Mouse (Mus musculus) hindbrain, embryonic 16.5 days (tissue): ENCODE measurements around the gene Slc44a5. TPM values are rescaled to one million over a fixed set of nuclear protein-coding genes. Genes with fewer than 3 reads are reported as not detected.

Experiments used
- ATAC-seq: fragments of 200-750 bp; cut with Nextera tagmentation; 2 replicates; pipeline ENCODE4 v1.8.0; 2017; ENCODE audit warnings: moderate TSS enrichment, moderate library complexity
- H3K27ac ChIP-seq: fragments of 300-500 bp; sonication (generic); 2 replicates; pipeline ENCODE4 v1.5.1; 2014; ENCODE audit warnings: low read depth, mild to moderate bottlenecking, control low read depth, low read length, moderate library complexity
- H3K27me3 ChIP-seq: fragments of 300-500 bp; sonication (generic); replicated peaks from 2 replicates; pipeline ENCODE4 v1.6.1; 2014; ENCODE audit warnings: low read length; ENCODE audit not compliant: control insufficient read depth, insufficient read depth
- H3K36me3 ChIP-seq: fragments of 300-500 bp; sonication (generic); 2 replicates; pipeline ENCODE4 v1.6.1; 2014; ENCODE audit warnings: mild to moderate bottlenecking, low read length, moderate library complexity, mixed read lengths; ENCODE audit not compliant: control insufficient read depth, insufficient read depth
- H3K4me1 ChIP-seq: fragments of 300-500 bp; sonication (generic); 2 replicates; pipeline ENCODE4 v1.6.1; 2014; ENCODE audit warnings: low read depth, low read length; ENCODE audit not compliant: control insufficient read depth, insufficient read depth
- H3K4me2 ChIP-seq: fragments of 300-500 bp; sonication (generic); 2 replicates; pipeline ENCODE4 v1.6.1; 2014; ENCODE audit warnings: mild to moderate bottlenecking, low read length, control low read depth, moderate library complexity
- H3K4me3 ChIP-seq: fragments of 300-500 bp; sonication (generic); 2 replicates; pipeline ENCODE4 v1.5.1; 2014; ENCODE audit warnings: mild to moderate bottlenecking, low read length, control low read depth, moderate library complexity
- H3K9ac ChIP-seq: fragments of 300-500 bp; sonication (generic); 2 replicates; pipeline ENCODE4 v1.6.1; 2014; ENCODE audit warnings: low read depth, mild to moderate bottlenecking, control low read depth, low read length, moderate library complexity
- H3K9me3 ChIP-seq: fragments of 300-500 bp; sonication (generic); 2 replicates; pipeline ENCODE4 v1.6.1; 2014; ENCODE audit warnings: mild to moderate bottlenecking, low read length, moderate library complexity; ENCODE audit not compliant: control insufficient read depth
- WGBS: fragments of 180-500 bp; shearing (Covaris S2); extraction: QIAGEN DNeasy Blood & Tissue Kit; methylation state at CpG from one replicate; pipeline ENCODE4 v1.1.7; 2014; 5-methylcytosine and 5-hydroxymethylcytosine counted together
- polyA plus RNA-seq: library from polyadenylated mRNA; unstranded; fragments of >200 nt; fragmentation: Nextera tagmentation; extraction: Ambion mirVana; gene quantifications from 2 replicates; pipeline ENCODE4 v1.2.1, GENCODE M21; 2015

The Slc44a5 gene
- polyA plus RNA-seq, 1 experiment from 2014 or later: 7.5 TPM

DNA sequence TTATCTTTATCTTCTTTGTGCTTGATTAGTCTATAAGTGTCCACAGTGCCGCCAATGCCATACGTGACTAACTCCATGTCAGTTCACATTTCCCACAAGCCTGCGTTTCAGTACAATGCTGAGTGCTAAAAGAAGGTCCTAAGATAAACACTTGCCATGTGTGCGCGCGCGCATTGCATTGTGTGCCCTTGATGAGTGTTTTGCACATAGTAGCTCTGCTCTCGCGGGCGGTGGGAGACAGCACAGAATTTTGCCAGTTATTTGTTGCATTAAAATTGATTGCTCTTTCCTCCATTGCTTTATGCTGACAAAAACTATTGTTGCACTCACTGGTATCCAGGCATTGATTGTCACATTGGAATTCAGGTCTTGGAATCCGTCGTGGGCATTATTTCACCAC is 108.5 kb downstream of the Slc44a5 start:
- Histone ChIP-seq H3K9me3 (no peaks in the 10 kb centered on the region), H3K9ac (no peak overlapping the region), H3K4me3 (no peak overlapping the region), H3K27ac (no peak overlapping the region), H3K4me1 (peaks cover 5% of the 10 kb centered on the region; the same call in 1 of the 2 replicates), H3K36me3 (no peaks in the 10 kb centered on the region), H3K27me3 (no peaks in the 10 kb centered on the region), H3K4me2 (peak overlapping the region; percentile 14)
- WGBS: 36% methylated on average over 12 of the region's 12 CpGs
- peak; percentile 64 for ATAC-seq

DNA sequence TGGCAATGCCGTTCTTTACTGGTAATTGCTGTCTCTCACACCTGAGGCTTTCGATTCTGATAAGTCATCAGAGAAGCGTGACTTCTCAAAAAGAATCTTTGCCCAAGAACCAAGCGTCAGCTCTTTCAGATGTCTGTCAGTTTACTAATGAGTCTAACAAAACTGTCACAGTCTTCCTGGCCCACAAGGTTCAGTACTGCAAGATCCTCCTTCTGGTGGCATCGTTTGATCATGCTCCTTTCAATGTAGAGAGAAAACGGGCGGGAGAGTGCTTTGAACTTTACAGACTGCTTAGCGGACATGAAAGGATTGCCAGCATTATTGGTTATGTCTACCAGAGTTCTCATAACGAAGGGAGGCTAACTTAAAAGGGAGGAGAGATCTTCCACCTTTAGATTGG is 109.0 kb downstream of the Slc44a5 start:
- H3K9me3 ChIP-seq: no peaks in the 10 kb centered on the region
- H3K36me3 ChIP-seq: no peaks in the 10 kb centered on the region
- no peak overlapping the region for H3K4me3 ChIP-seq
- H3K27ac ChIP-seq: no peak overlapping the region
- H3K4me2 ChIP-seq: peak overlapping the region; percentile 14
- no peaks in the 10 kb centered on the region for H3K27me3 ChIP-seq
- H3K4me1 ChIP-seq: peaks cover 5% of the 10 kb centered on the region; the same call in 1 of the 2 replicates
- H3K9ac ChIP-seq: no peak overlapping the region
- peak; percentile 23; the same call in 1 of the 2 replicates for ATAC-seq
- WGBS: 15% methylated on average over 9 of the region's 9 CpGs

DNA sequence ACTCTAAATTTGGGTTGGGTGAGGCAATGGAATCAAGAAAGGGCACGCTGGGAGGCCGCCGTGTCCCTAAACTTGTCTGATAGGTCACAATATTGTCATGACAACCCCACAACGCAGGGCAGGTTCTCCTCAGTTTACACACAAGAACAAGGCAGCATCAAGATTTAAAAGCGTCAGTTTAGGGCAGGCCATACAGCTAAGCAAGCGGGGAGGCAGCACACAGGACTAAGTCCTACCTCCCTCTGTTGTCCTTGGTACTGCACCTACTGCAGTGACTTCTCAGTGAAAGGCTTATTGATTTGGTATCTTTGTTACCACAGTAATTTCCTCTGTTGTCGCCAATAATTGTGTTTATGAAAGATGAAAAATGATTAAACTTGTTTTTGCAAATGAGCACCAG is 109.7 kb downstream of the Slc44a5 start:
- Histone ChIP-seq H3K4me2 (no peak overlapping the region), H3K27me3 (no peaks in the 10 kb centered on the region), H3K27ac (no peak overlapping the region), H3K4me3 (no peak overlapping the region), H3K36me3 (no peaks in the 10 kb centered on the region), H3K9me3 (no peaks in the 10 kb centered on the region), H3K4me1 (peaks cover 5% of the 10 kb centered on the region; the same call in 1 of the 2 replicates), H3K9ac (no peak overlapping the region)
- 72% methylated on average over 7 of the region's 7 CpGs for whole genome bisulfite sequencing
- no peak; the same call in 1 of the 2 replicates for ATAC-seq

DNA sequence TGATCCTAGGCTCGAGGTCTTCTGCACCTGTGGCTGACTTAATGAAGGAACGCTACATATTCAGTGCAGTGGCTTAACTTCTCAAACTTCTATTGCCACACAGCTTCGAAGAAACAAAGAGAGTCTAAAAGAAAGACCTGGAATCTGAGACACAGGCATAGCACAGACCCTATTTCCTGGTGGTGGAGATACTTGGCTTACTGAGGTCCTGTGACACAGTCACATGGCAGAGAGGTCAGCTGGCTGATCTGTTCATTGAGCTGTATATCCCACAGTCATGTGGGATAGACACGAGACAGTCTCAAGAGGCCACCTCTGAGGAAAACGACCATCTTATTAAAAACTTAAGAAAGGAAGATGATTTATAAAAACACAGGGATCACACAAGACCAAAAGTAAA is 116.8 kb downstream of the Slc44a5 start:
- H3K36me3 ChIP-seq: no peaks in the 10 kb centered on the region
- ATAC-seq: no peak
- H3K27me3 ChIP-seq: no peaks in the 10 kb centered on the region
- no peak overlapping the region for H3K27ac ChIP-seq
- H3K4me1 ChIP-seq: peaks cover 14% of the 10 kb centered on the region
- H3K4me2 ChIP-seq: no peak overlapping the region
- no peak overlapping the region for H3K9ac ChIP-seq
- no peak overlapping the region for H3K4me3 ChIP-seq
- 84% methylated on average over 5 of the region's 5 CpGs for WGBS
- no peaks in the 10 kb centered on the region for H3K9me3 ChIP-seq

DNA sequence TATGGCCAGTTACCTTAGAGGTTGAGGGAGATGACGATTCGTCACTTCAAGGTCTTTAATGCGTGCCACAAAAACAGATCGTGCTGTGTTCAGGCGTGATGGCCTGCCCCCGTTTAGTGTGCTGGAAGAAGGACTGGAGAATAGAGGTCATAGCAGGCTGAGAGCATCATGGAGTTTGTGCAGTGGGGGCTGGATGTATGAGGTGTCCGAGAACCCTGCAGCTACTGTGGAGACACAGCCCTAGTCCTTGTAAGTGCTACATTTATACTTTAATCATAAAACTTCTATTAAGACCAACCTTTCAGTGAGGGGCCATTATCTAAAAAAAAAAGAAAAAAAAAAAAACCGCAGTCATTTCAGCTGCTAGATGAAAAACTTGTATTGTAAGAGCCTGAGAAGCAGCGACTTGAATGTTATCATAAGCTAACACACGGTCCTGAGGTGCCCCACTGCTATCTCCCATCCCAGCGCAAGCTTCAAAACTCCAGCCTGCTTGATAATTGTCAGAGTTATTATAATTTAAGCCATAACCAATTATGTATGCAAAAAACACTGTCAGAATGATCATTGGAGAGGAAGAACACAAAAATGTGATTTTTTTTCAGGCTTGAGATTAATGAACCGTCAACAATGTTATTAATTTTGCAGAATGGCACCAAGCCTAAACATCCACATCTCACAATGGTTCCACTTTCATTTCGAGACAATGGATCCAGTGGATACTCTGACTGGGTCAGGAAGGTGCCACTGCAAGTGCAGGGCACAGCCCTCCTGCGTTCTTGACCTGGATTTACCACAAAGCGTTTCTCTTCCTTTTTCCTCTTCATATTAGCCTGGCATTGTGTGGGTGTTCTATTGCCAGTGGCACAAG is 118.5 kb downstream of the Slc44a5 start:
- no peaks in the 10 kb centered on the region for H3K36me3 ChIP-seq
- H3K27me3 ChIP-seq: no peaks in the 10 kb centered on the region
- H3K4me2 ChIP-seq: no peak overlapping the region
- H3K4me1 ChIP-seq: peaks cover 14% of the 10 kb centered on the region
- H3K27ac ChIP-seq: peak overlapping the region; percentile 34; the same call in 1 of the 2 replicates
- peak; percentile 34; the same call in 1 of the 2 replicates for ATAC-seq
- no peaks in the 10 kb centered on the region for H3K9me3 ChIP-seq
- no peak overlapping the region for H3K4me3 ChIP-seq
- WGBS: 65% methylated on average over 15 of the region's 15 CpGs
- no peak overlapping the region for H3K9ac ChIP-seq

DNA sequence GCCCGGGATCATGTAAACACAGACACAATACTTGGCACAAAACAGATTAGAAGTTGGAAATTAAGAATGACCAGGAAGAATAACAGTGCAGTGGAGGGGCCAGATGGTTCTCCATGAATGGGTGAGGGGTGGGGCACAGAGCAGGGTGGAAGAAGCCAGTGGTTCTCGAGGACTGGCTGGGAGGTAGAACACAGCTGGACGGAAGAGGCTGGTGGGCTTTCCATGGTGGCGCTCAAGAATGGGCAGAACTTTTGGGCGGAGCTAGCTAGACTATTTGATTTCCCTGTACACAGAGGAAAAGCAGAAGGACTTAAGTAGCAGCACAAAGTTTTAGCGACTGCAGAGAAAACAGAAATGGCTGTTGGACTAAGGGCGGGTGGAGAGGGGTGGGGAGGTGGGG is 119.2 kb downstream of the Slc44a5 start:
- H3K4me1 ChIP-seq: peaks cover 14% of the 10 kb centered on the region
- no peaks in the 10 kb centered on the region for H3K27me3 ChIP-seq
- ATAC-seq: peak; percentile 48
- no peaks in the 10 kb centered on the region for H3K36me3 ChIP-seq
- H3K4me2 ChIP-seq: no peak overlapping the region
- H3K27ac ChIP-seq: 0 out of 2 replicates have a peak overlapping the region, but pooled peaks have one; percentile 17
- 49% methylated on average over 7 of the region's 7 CpGs for WGBS
- no peaks in the 10 kb centered on the region for H3K9me3 ChIP-seq
- no peak overlapping the region for H3K9ac ChIP-seq
- H3K4me3 ChIP-seq: no peak overlapping the region

DNA sequence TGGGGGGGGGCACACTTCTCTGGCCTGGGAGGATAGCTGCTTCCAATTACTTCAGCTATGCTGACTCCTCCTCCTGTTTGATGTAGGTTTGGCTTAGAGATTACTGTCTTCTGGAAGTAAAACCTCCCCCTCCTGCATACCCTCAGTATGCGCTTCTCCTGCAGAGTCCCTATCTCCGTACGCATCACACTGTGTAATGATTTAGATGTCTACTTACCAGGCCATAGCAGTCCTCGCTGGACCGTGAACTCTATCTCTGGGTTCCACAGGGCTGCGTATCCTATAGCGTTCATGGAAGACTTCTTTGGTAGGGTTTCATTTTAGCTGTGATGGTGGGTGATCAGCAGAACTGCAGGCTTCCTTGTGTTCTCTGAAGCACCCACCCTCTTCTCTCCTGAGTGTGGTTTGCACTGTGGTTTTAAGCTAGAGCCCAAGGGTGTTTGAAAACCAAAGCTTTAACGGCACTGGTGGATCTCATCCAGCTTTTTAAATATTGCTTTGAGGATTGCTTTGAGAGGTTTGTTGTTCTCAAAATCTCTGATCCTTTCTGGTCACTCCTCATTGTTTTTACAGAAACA is 120.6 kb downstream of the Slc44a5 start:
- Histone ChIP-seq H3K4me1 (peaks cover 14% of the 10 kb centered on the region), H3K36me3 (no peaks in the 10 kb centered on the region), H3K4me2 (no peak overlapping the region), H3K27ac (no peak overlapping the region), H3K27me3 (no peaks in the 10 kb centered on the region), H3K9ac (no peak overlapping the region), H3K4me3 (no peak overlapping the region), H3K9me3 (no peaks in the 10 kb centered on the region)
- ATAC-seq: peak; percentile 32; the same call in 1 of the 2 replicates
- WGBS: 70% methylated on average over 8 of the region's 8 CpGs

DNA sequence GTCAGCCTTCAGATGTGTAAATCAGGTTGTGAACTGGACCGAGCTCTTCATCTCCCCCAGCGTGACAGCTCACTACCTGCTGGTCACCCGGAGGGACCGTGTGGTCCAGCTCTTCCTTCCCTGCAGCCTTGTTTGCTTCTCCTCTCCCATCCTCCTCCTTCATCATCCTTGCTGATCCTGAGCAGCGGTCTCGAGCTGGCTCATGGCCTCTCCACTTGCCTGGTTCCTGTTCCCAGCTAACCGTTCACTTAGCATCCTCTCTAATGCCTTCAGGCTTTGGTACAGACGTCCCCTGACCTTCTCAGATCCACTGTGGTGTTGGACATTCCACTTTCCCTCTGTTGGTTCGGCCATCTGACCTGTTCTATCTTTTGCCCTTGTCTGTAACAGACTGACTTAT is 128.4 kb downstream of the Slc44a5 start:
- Histone ChIP-seq H3K4me1 (no peaks in the 10 kb centered on the region), H3K4me3 (no peak overlapping the region), H3K9ac (no peak overlapping the region), H3K9me3 (no peaks in the 10 kb centered on the region), H3K36me3 (no peaks in the 10 kb centered on the region), H3K27me3 (no peaks in the 10 kb centered on the region), H3K27ac (no peak overlapping the region), H3K4me2 (no peak overlapping the region)
- ATAC-seq: no peak
- 81% methylated on average over 9 of the region's 9 CpGs for WGBS

DNA sequence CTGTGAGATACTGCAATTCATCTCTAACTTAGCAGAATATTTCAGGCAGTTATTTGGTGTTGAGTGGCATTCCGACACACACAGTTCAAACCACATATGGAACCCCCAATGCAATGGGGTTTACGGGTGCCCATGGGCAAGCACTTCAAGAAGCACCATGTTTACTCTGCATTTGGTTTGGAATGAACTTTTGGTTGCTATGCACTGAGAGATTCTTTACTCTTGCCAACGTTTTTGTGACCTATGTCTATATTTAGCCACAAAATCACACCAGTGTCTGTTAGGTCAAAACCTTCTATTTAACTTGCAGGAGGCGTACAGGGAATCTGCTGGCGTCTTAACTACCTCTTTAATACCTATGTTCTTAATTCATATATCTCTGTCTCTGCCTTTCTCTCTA is 137.3 kb downstream of the Slc44a5 start:
- no peak for ATAC-seq
- 83% methylated on average over 5 of the region's 5 CpGs for WGBS

More for the DNA sequence above, 137.3 kb downstream of the Slc44a5 start:
- H3K9ac ChIP-seq: no peak overlapping the region
- no peaks in the 10 kb centered on the region for H3K9me3 ChIP-seq
- no peak overlapping the region for H3K4me3 ChIP-seq
- no peak overlapping the region for H3K27ac ChIP-seq
- no peaks in the 10 kb centered on the region for H3K27me3 ChIP-seq
- H3K4me1 ChIP-seq: no peaks in the 10 kb centered on the region
- no peaks in the 10 kb centered on the region for H3K36me3 ChIP-seq
- H3K4me2 ChIP-seq: no peak overlapping the region
